Mouse (Mus musculus) midbrain, embryonic 13.5 days (tissue): ENCODE measurements around the gene Tspan10. TPM values are rescaled to one million over a fixed set of nuclear protein-coding genes. Genes with fewer than 3 reads are reported as not detected.
"Not testable (repeated sequence)": the region's sequence is repeated elsewhere in the genome, so short reads cannot be mapped to it uniquely, and the experiment has no call there.

Source experiments
- ATAC-seq: fragments of 200-750 bp; cut with Nextera tagmentation; 2 replicates; pipeline ENCODE4 v1.8.0; 2017; ENCODE audit warnings: mild to moderate bottlenecking, moderate TSS enrichment, moderate library complexity
- H3K27ac ChIP-seq: fragments of 300-500 bp; sonication (generic); 2 replicates; pipeline ENCODE4 v1.5.1; 2015; ENCODE audit warnings: inconsistent platforms, mild to moderate bottlenecking, moderate library complexity
- H3K27me3 ChIP-seq: fragments of 300-500 bp; sonication (generic); 2 replicates; pipeline ENCODE4 v1.6.1; 2015; ENCODE audit warnings: mild to moderate bottlenecking, inconsistent platforms
- H3K36me3 ChIP-seq: fragments of 300-500 bp; sonication (generic); 2 replicates; pipeline ENCODE4 v1.6.1; 2015; ENCODE audit warnings: mild to moderate bottlenecking, inconsistent platforms
- H3K4me1 ChIP-seq: fragments of 300-500 bp; sonication (generic); replicated peaks from 2 replicates; pipeline ENCODE4 v1.6.1; 2015; ENCODE audit warnings: inconsistent platforms
- H3K4me2 ChIP-seq: fragments of 300-500 bp; sonication (generic); replicated peaks from 2 replicates; pipeline ENCODE4 v1.6.1; 2015; ENCODE audit warnings: moderate library complexity, mild to moderate bottlenecking, inconsistent platforms
- H3K4me3 ChIP-seq: fragments of 300-500 bp; sonication (generic); replicated peaks from 2 replicates; pipeline ENCODE4 v1.5.1; 2015; ENCODE audit warnings: mild to moderate bottlenecking, inconsistent platforms
- H3K9ac ChIP-seq: fragments of 300-500 bp; sonication (generic); replicated peaks from 2 replicates; pipeline ENCODE4 v1.6.1; 2015; ENCODE audit warnings: mild to moderate bottlenecking, inconsistent platforms
- H3K9me3 ChIP-seq: fragments of 300-500 bp; sonication (generic); 2 replicates; pipeline ENCODE4 v1.6.1; 2016; ENCODE audit warnings: mild to moderate bottlenecking, inconsistent platforms
- WGBS: fragments of 180-500 bp; shearing (Covaris S2); methylation state at CpG from one replicate; pipeline ENCODE4 v1.1.7; 2015; 5-methylcytosine and 5-hydroxymethylcytosine counted together
- polyA plus RNA-seq: library from polyadenylated mRNA; unstranded; fragments of >200 nt; fragmentation: Nextera tagmentation; extraction: Ambion mirVana; gene quantifications from 2 replicates; pipeline ENCODE4 v1.2.1, GENCODE M21; 2015

The Tspan10 gene
- polyA plus RNA-seq = not detected in 2 replicates

DNA sequence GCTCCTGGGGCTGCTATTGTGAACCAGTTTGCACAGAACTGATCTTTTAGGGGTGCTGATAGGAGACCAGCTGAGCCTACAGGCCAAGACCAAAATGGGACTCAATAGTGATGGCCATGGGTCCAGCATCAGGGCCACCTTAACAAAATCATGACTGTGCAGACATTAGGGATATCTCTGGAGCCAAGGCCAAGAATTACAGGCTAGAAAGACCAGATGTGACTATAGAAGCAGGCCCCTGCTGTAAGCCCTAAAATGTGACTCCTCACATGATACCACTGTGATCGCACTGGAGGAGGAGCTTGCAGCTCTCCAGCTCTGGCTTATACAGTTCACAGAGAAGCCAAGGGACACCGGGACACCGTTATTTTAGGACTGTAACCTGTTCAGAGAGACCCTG lies at the start of gene Tspan10:
Tspan10 (plus strand) TSS at position 301 of the 400 bp plus-strand sequence.
- no peak for ATAC-seq
- Histone ChIP-seq H3K27me3 (no peaks in the 10 kb centered on the region), H3K4me3 (no peak within 1 kb of the TSS), H3K4me1 (no peaks in the 10 kb centered on the region), H3K36me3 (no peaks in the 10 kb centered on the region), H3K4me2 (no peak within 1 kb of the TSS), H3K27ac (no peak within 1 kb of the TSS), H3K9me3 (no peaks in the 10 kb centered on the region), H3K9ac (no peak within 1 kb of the TSS)
- 90% methylated on average over 3 of the region's 3 CpGs for WGBS

DNA sequence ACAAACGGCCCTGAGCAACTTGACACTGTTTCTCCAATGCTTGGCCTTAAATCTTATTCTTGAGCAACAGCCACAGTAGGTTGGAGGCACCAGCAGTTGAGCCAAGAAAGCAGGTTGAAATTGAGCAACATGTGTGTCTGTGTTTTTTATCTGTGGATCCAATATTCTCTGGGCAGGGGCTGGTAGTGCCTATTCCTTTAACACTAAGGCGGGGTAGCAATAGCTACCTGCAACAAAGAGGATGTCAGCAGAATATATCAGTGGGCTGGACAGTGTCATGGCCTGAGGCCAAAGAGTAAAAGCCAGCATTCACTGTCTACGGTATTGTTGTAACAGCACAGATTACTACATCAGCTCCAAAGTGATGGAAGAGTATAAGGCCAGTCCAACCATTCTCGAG lies 46.8 kb upstream of the Tspan10 start:
- 84% methylated on average over 4 of the region's 4 CpGs for WGBS
- no peak for ATAC-seq
- Histone ChIP-seq H3K36me3 (peaks cover 79% of the 10 kb centered on the region), H3K4me2 (no peak overlapping the region), H3K4me1 (no peaks in the 10 kb centered on the region), H3K4me3 (no peak overlapping the region), H3K27ac (no peak overlapping the region), H3K27me3 (no peaks in the 10 kb centered on the region), H3K9me3 (no peaks in the 10 kb centered on the region), H3K9ac (no peak overlapping the region)

DNA sequence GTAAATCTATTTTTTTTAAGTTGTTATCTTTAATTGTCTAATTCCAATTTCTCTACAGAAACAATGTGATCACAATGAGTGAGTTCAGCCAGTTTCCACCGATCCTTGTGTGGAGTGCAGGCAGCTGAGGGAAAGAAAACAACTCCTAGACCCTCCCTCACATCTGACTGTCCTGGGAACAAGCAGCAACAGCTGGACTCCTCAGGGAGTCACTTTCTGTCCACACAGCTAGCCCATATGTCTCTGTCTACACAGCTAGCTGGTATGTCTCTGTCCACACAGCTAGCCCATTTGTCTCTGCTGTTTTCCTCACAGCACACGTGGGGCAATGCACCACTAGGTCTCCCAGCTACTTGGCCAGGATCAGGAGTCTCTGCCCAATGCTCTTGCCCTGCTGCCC lies 44.8 kb upstream of the Tspan10 start:
- ATAC-seq = no peak

DNA sequence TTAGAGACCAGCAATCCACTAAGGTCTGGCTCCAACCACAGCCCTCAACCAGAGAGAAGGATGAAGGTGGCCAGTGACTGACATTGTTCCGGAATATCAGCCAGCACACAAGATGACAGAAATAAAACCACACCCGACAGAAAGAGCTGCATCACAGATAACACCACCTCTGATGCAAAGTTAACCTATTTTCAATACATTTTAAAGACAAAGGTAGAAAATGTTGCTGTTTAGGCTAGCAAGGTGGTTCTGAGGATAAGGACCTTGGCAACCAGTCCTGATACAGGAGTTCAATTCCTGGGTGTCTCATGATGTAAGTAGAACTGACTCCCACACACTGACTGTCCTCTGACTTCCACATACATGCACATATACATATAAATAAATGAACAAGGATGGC lies 43.1 kb upstream of the Tspan10 start:
- no peak overlapping the region for H3K4me2 ChIP-seq
- H3K27me3 ChIP-seq = no peaks in the 10 kb centered on the region
- H3K9ac ChIP-seq = no peak overlapping the region
- no peaks in the 10 kb centered on the region for H3K4me1 ChIP-seq
- ATAC-seq = no peak
- peaks cover 85% of the 10 kb centered on the region for H3K36me3 ChIP-seq
- WGBS = 96% methylated on average over 2 of the region's 2 CpGs
- H3K27ac ChIP-seq = no peak overlapping the region
- no peak overlapping the region for H3K4me3 ChIP-seq
- no peaks in the 10 kb centered on the region for H3K9me3 ChIP-seq

More for the DNA sequence above, 44.8 kb upstream of the Tspan10 start:
- no peaks in the 10 kb centered on the region for H3K27me3 ChIP-seq
- 92% methylated on average over 2 of the region's 2 CpGs for WGBS
- H3K9me3 ChIP-seq = no peaks in the 10 kb centered on the region
- no peaks in the 10 kb centered on the region for H3K4me1 ChIP-seq
- H3K36me3 ChIP-seq = peaks cover 85% of the 10 kb centered on the region
- H3K4me3 ChIP-seq = no peak overlapping the region
- H3K9ac ChIP-seq = no peak overlapping the region
- no peak overlapping the region for H3K4me2 ChIP-seq
- H3K27ac ChIP-seq = no peak overlapping the region

DNA sequence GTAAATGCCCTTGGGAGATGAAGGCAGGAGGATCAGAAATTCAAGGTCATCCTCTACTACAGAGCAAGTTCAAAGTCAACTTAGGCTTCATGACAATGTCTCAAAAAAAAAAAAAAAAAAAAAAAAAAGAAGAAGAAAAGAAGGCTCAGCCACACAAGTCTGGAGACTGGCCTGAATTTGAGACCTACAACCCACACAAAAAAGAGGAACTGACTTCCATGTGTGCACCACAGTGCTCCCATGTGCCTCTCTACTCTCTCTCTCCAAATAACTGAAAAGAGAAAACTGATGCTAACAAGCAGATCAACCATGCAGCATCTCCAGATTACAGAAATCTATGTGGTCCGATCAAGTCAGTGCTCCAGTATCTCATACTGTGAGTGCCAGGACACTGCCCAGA lies 37.6 kb upstream of the Tspan10 start:
- peaks cover 95% of the 10 kb centered on the region for H3K36me3 ChIP-seq
- H3K27ac ChIP-seq = no peak overlapping the region
- H3K4me2 ChIP-seq = no peak overlapping the region
- H3K9ac ChIP-seq = no peak overlapping the region
- no peaks in the 10 kb centered on the region for H3K27me3 ChIP-seq
- no peaks in the 10 kb centered on the region for H3K9me3 ChIP-seq
- 97% methylated on average over 1 of the region's 1 CpGs for WGBS
- H3K4me3 ChIP-seq = no peak overlapping the region
- ATAC-seq = no peak
- no peaks in the 10 kb centered on the region for H3K4me1 ChIP-seq

DNA sequence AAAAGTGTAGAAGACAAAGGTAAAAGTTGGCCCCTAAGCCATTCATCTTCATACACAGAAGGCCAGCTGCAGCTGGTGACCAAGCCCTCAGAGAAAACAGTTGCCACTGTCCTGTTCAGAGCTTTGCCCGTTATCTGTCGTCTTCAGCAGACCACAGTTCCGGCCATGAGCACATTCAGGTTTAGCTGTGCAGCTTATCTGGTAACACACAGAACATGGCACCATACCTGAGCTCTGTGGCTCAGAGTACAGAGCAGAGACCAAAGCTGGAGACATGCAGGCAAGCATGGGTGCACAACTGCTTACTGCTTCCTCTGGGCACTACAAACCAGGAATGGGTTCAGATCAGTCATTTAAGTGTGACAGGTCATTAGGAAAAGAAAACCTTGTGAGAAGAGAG lies 36.6 kb upstream of the Tspan10 start:
- H3K4me1 ChIP-seq = no peaks in the 10 kb centered on the region
- no peak overlapping the region for H3K9ac ChIP-seq
- no peak overlapping the region for H3K27ac ChIP-seq
- H3K27me3 ChIP-seq = no peaks in the 10 kb centered on the region
- no peaks in the 10 kb centered on the region for H3K9me3 ChIP-seq
- H3K4me2 ChIP-seq = no peak overlapping the region
- H3K4me3 ChIP-seq = no peak overlapping the region
- no peak for ATAC-seq
- 94% methylated on average over 3 of the region's 3 CpGs for WGBS
- peaks cover 95% of the 10 kb centered on the region for H3K36me3 ChIP-seq

DNA sequence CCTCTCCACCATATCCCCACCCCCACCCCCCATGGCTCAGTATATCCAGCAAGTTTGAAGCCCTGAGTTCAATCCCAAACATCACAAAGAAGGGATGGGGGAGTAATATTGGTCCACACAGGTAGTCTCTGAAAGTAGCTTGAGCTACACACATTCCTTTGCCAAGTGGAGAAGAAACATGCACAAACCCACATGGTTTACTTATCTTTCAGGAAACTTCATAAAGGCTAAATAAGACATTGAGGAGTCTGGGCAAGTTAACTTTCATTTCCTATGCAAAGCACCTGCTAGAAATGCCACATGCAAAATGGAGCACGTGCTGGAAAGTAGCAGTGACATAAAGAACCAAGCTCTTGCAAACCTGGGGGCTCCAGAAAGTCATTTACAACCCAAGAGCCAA lies 36.0 kb upstream of the Tspan10 start:
- peaks cover 95% of the 10 kb centered on the region for H3K36me3 ChIP-seq
- no peak overlapping the region for H3K27ac ChIP-seq
- H3K9me3 ChIP-seq = no peaks in the 10 kb centered on the region
- no peak overlapping the region for H3K4me3 ChIP-seq
- H3K4me1 ChIP-seq = no peaks in the 10 kb centered on the region
- no peak overlapping the region for H3K9ac ChIP-seq
- H3K4me2 ChIP-seq = no peak overlapping the region
- H3K27me3 ChIP-seq = no peaks in the 10 kb centered on the region
- no peak for ATAC-seq
- 88% methylated on average over 1 of the region's 1 CpGs for WGBS

DNA sequence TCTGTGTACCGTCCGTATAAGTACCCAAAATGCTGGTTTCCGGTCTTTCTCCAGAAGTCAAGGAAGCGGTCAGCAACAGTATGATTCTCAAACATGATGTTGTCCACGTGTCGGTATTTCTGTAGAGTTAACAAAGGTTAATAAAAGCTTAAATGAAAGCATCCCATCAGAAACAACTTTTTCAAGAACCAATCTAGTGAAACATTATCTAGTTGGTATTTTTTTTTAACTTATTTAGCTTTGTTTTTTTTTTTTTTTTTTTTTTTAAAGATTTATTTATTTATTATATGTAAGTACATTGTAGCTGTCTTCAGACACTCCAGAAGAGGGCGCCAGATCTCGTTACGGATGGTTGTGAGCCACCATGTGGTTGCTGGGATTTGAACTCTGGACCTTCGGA lies 28.8 kb upstream of the Tspan10 start:
- not testable (repeated sequence) for H3K4me2 ChIP-seq, H3K4me1 ChIP-seq, H3K9me3 ChIP-seq, H3K27me3 ChIP-seq, H3K4me3 ChIP-seq, H3K27ac ChIP-seq, ATAC-seq, H3K9ac ChIP-seq
- peaks cover 92% of the 10 kb centered on the region for H3K36me3 ChIP-seq
- WGBS = 94% methylated on average over 8 of the region's 10 CpGs

DNA sequence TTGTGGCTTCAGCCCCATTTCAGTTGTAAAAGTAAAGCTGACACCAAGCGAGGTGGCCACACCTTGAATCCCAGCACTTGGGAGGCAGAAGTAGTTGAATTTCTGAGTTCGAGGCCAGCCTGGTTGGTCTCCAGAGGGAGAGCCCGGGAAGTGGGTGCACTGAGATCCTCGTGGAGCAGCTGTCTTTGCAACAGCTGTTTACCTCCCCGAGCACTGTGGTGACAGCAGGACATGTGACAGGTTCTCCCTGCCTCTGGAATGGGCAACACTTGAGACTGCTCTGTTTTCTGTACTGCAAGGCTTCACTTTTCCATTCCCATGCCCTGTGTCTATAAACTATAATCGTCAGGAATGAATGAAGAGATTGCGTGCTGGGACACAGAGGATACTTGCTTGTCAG lies 24.6 kb upstream of the Tspan10 start:
- Histone ChIP-seq H3K36me3 (peaks cover 88% of the 10 kb centered on the region), H3K27me3 (no peaks in the 10 kb centered on the region), H3K9me3 (no peaks in the 10 kb centered on the region), H3K4me3 (no peak overlapping the region), H3K9ac (no peak overlapping the region), H3K4me2 (no peak overlapping the region), H3K27ac (no peak overlapping the region), H3K4me1 (no peaks in the 10 kb centered on the region)
- WGBS = 89% methylated on average over 7 of the region's 7 CpGs
- ATAC-seq = no peak

DNA sequence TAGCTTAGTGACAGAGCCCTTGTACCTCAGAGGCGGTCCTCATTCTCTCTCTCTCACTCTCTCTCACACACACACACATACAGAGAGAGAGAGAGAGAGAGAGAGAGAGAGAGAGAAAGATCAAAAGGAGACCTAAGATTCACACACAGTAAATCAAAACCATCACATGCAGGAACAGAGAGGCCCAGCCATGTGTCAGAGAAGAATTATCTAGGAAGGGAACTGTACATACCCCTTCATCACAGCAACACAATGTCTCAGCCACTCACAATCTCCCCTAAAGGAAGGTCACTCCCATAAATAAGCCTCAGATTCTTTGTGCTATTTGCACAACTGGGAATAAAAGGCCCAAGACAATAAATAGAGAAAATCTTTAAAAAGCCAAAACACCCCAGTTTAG lies 23.9 kb upstream of the Tspan10 start:
- WGBS = 90% methylated on average over 1 of the region's 1 CpGs
- Histone ChIP-seq H3K4me2 (no peak overlapping the region), H3K9me3 (no peaks in the 10 kb centered on the region), H3K9ac (no peak overlapping the region), H3K27me3 (no peaks in the 10 kb centered on the region), H3K4me1 (no peaks in the 10 kb centered on the region), H3K36me3 (peaks cover 88% of the 10 kb centered on the region), H3K27ac (no peak overlapping the region), H3K4me3 (no peak overlapping the region)
- no peak for ATAC-seq

DNA sequence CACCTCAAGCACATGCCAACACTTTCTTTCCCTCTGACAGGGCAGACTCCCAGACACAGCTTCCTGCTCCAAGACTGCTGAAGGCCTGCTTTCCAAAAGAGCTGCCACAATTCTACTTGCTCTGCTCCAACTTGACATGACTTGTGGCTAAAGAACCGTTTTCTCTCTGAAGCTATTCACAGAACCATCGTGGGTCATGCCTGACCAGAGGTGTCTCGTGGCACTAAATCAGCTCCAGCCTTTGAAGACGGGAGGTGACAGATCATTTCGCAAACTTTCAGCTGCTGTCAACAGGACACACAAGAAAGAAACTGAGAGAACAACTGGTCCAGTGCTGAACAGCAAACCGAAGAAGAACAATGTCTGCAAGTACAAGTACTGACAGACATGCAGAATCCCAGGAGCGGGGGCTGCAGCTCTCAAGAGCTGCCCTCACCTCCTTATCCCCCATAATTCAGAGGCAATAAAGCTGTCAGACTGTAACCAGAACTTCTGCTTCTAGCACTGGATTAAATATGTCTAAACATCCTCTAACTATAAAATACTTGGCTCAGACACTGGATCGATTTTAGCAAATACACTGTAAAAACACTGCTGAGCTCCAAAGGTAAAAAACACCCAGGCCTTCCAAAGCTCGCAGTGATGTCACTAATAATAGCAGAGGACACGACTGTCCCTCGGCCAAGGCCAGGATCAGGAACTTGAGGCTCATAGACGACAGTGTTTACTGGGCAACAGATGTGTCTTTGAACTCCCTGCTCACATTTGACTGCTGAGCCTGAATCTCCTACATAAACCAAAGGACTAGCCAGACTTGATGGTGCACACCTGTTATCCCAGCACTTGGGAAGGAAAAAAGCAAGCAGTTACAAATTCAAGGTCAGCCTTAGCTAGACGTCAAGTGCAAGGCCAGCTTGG lies 19.5 kb upstream of the Tspan10 start:
- Histone ChIP-seq H3K4me1 (no peaks in the 10 kb centered on the region), H3K27ac (no peak overlapping the region)

DNA sequence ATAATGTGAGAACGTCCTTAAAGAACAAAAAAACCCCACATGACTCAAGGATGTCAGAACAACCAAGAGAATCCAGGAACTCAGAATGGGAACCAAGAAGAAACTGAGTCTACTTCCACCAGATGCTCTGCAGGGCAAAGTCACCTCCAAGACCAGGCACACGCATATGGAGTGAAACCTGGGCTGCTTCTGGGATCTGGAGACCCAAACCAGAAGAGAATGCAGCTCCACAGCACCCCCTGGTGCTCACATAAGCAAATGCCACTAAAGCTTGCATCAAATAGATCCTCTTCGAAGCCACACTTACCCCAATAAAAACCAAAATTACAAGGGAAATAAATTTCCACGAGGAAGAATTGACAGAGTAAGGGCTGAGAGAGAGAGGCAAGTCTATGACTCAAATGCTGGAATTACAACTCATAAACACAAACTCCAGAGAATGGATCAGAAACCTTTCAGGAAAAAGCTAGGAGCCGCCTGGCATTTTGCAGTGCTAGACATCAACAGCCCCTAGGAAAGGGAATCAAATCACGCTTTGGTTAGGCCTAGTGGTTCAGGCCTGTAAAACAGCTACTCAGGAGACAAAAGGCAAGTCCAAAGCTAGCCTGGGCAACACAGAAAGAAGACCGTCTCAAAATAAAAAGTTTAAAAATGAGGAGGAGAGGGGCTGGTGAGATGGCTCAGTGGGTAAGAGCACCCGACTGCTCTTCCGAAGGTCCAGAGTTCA lies 18.7 kb upstream of the Tspan10 start:
- Histone ChIP-seq H3K27me3 (no peaks in the 10 kb centered on the region), H3K9ac (no peak overlapping the region), H3K4me3 (no peak overlapping the region), H3K4me2 (no peak overlapping the region), H3K9me3 (no peaks in the 10 kb centered on the region), H3K27ac (no peak overlapping the region), H3K36me3 (peaks cover 82% of the 10 kb centered on the region), H3K4me1 (no peaks in the 10 kb centered on the region)
- 76% methylated on average over 9 of the region's 9 CpGs for WGBS
- ATAC-seq = no peak

More for the DNA sequence above, 19.5 kb upstream of the Tspan10 start:
- no peak for ATAC-seq
- H3K4me3 ChIP-seq = no peak overlapping the region
- 94% methylated on average over 13 of the region's 13 CpGs for WGBS
- H3K36me3 ChIP-seq = peaks cover 84% of the 10 kb centered on the region
- no peak overlapping the region for H3K4me2 ChIP-seq
- no peaks in the 10 kb centered on the region for H3K9me3 ChIP-seq
- H3K27me3 ChIP-seq = no peaks in the 10 kb centered on the region
- no peak overlapping the region for H3K9ac ChIP-seq
